Mouse (Mus musculus) cerebellum, postnatal 10 days (tissue): ENCODE data around the gene Lcn12.
A peak's percentile ranks its signal among the peaks of the same experiment; 100 is the strongest.

Experiments
- DNase-seq, 2 experiments: peaks; one replicate each; pipeline ENCODE4 v3.0.0; 2021; ENCODE audit warnings: mixed read lengths in 2 of 2

Gene Lcn12

GRCm38 (mm10) chr2:25496462-25496861 lies 2.8 kb upstream of the Lcn12 start:
- peak; percentile 50 to 68 for DNase-seq

GRCm38 (mm10) chr2:25492988-25493387 lies 723 bp downstream of the Lcn12 start:
- DNase-seq, result no peak

- no peak for DNase-seq
Measured at GRCm38 (mm10) chr2:25488671-25489068, 5.0 kb downstream of the Lcn12 start.

GRCm38 (mm10) chr2:25487965-25488670 lies 5.6 kb downstream of the Lcn12 start:
- DNase-seq, result no peak

GRCm38 (mm10) chr2:25484901-25485647 lies 8.6 kb downstream of the Lcn12 start:
- DNase-seq, result peak; percentile 95

- peak; percentile 68 to 74 for DNase-seq
Measured at GRCm38 (mm10) chr2:25482969-25483368, 10.7 kb downstream of the Lcn12 start.

GRCm38 (mm10) chr2:25480541-25480940 lies 13.2 kb downstream of the Lcn12 start:
- no peak for DNase-seq

- DNase-seq, result no peak
Measured at GRCm38 (mm10) chr2:25479551-25480311, 14.0 kb downstream of the Lcn12 start.

- DNase-seq, result peak; percentile 95 to 97
Measured at GRCm38 (mm10) chr2:25477967-25478675, 15.6 kb downstream of the Lcn12 start.

GRCm38 (mm10) chr2:25477541-25477940 lies 16.2 kb downstream of the Lcn12 start:
- DNase-seq, result no peak

GRCm38 (mm10) chr2:25472550-25472949 lies 21.2 kb downstream of the Lcn12 start:
- DNase-seq, result no peak

GRCm38 (mm10) chr2:25469969-25470368 lies 23.7 kb downstream of the Lcn12 start, which contains the start of gene Ptgds:
TSS of gene Ptgds (minus strand) at chr2:25470046.
- no peak for DNase-seq

- peak; percentile 92 to 94 for DNase-seq
Measured at GRCm38 (mm10) chr2:25468962-25469915, 24.5 kb downstream of the Lcn12 start.

- no peak for DNase-seq
Measured at GRCm38 (mm10) chr2:25467606-25468303, 26.0 kb downstream of the Lcn12 start.

- peak; percentile 59 to 65 for DNase-seq
Measured at GRCm38 (mm10) chr2:25465816-25466635, 27.7 kb downstream of the Lcn12 start.

GRCm38 (mm10) chr2:25465256-25465655 lies 28.5 kb downstream of the Lcn12 start:
- no peak for DNase-seq

GRCm38 (mm10) chr2:25463630-25464029 lies 30.1 kb downstream of the Lcn12 start:
- peak; percentile 60 to 71 for DNase-seq

- peak in 1 of 2 experiments; percentile 32 for DNase-seq
Measured at GRCm38 (mm10) chr2:25461407-25461806, 32.3 kb downstream of the Lcn12 start.

GRCm38 (mm10) chr2:25460551-25461309 lies 33.0 kb downstream of the Lcn12 start, which contains the start of gene Paxx:
TSS of gene Paxx (minus strand) at chr2:25461094.
- peak; percentile 93 for DNase-seq
